Mouse (Mus musculus): ENCODE measurements at regions not wholly inside any gene's neighbourhood (a gene's known extent, or its start where the extent isn't known, plus 50 kb on each side); places are given as distances from the start of the nearest gene placed in this dataset.

GRCm38 (mm10) chr17:50442062-50442461 is 67.1 kb upstream of the Plcl2 start:
- no peaks in the 10 kb centered on the region for H3K27me3 ChIP-seq (ENCODE audit: control insufficient read depth, insufficient read depth, low read depth, low read length)
- no peaks in the 10 kb centered on the region for H3K4me1 ChIP-seq (ENCODE audit: control insufficient read depth, insufficient read depth, low read length)
- no peak overlapping the region for H3K4me2 ChIP-seq (ENCODE audit: low read length)
- H3K27ac ChIP-seq (ENCODE audit: low read length): no peak overlapping the region
- no peak for ATAC-seq
- no peaks in the 10 kb centered on the region for H3K9me3 ChIP-seq (replicated peaks; ENCODE audit: control insufficient read depth, low read length, poor library complexity, severe bottlenecking)
- H3K36me3 ChIP-seq (ENCODE audit: control insufficient read depth, insufficient read depth, low read length): no peaks in the 10 kb centered on the region
- no peak overlapping the region for H3K9ac ChIP-seq (ENCODE audit: low read depth, low read length)
- WGBS: 91% methylated on average over 5 of the region's 5 CpGs
- no peak overlapping the region for H3K4me3 ChIP-seq (ENCODE audit: low read depth, low read length)

DNA sequence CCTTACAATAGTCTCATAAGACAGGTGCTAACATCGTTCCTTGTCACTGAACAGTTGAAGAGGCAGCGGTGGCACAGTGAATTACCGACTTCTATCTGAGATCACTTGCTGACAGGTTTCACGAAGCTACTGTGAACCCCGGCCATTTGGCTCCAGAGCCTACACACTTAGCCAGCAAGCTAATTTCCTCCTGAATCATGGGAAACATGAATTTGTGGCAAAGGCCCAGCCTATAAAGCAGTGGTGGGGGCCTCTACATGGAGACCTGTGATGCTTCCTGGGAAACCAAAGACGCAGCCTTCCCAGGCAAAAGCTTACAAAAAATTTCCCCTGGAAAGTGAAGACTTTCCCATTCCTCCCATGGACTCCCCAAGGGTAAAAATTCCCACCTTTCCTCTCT is 66.3 kb upstream of the Plcl2 start:
- no peak overlapping the region for H3K4me3 ChIP-seq (ENCODE audit: low read depth, low read length)
- no peaks in the 10 kb centered on the region for H3K36me3 ChIP-seq (ENCODE audit: control insufficient read depth, insufficient read depth, low read length)
- H3K4me1 ChIP-seq (ENCODE audit: control insufficient read depth, insufficient read depth, low read length): no peaks in the 10 kb centered on the region
- 90% methylated on average over 6 of the region's 6 CpGs for WGBS
- no peaks in the 10 kb centered on the region for H3K27me3 ChIP-seq (ENCODE audit: control insufficient read depth, insufficient read depth, low read depth, low read length)
- ATAC-seq: no peak
- no peak overlapping the region for H3K9ac ChIP-seq (ENCODE audit: low read depth, low read length)
- H3K9me3 ChIP-seq (replicated peaks; ENCODE audit: control insufficient read depth, low read length, poor library complexity, severe bottlenecking): no peaks in the 10 kb centered on the region
- no peak overlapping the region for H3K4me2 ChIP-seq (ENCODE audit: low read length)
- no peak overlapping the region for H3K27ac ChIP-seq (ENCODE audit: low read length)

GRCm38 (mm10) chr17:50443376-50444022 is 65.7 kb upstream of the Plcl2 start:
- H3K27ac ChIP-seq (ENCODE audit: low read length): no peak overlapping the region
- no peaks in the 10 kb centered on the region for H3K36me3 ChIP-seq (ENCODE audit: control insufficient read depth, insufficient read depth, low read length)
- 82% methylated on average over 6 of the region's 6 CpGs for WGBS

GRCm38 (mm10) chr17:50444023-50444389 is 65.2 kb upstream of the Plcl2 start:
- Histone ChIP-seq H3K36me3 (ENCODE audit: control insufficient read depth, insufficient read depth, low read length) (no peaks in the 10 kb centered on the region), H3K27me3 (ENCODE audit: control insufficient read depth, insufficient read depth, low read depth, low read length) (no peaks in the 10 kb centered on the region), H3K9me3 (replicated peaks; ENCODE audit: control insufficient read depth, low read length, poor library complexity, severe bottlenecking) (no peaks in the 10 kb centered on the region), H3K4me2 (ENCODE audit: low read length) (no peak overlapping the region), H3K9ac (ENCODE audit: low read depth, low read length) (no peak overlapping the region), H3K27ac (ENCODE audit: low read length) (no peak overlapping the region), H3K4me3 (ENCODE audit: low read depth, low read length) (no peak overlapping the region), H3K4me1 (ENCODE audit: control insufficient read depth, insufficient read depth, low read length) (no peaks in the 10 kb centered on the region)
- WGBS: 84% methylated on average over 1 of the region's 1 CpGs
- no peak for ATAC-seq

More at GRCm38 (mm10) chr17:50443376-50444022, 65.7 kb upstream of the Plcl2 start:
- no peak for ATAC-seq
- H3K9ac ChIP-seq (ENCODE audit: low read depth, low read length): no peak overlapping the region
- H3K27me3 ChIP-seq (ENCODE audit: control insufficient read depth, insufficient read depth, low read depth, low read length): no peaks in the 10 kb centered on the region
- H3K4me1 ChIP-seq (ENCODE audit: control insufficient read depth, insufficient read depth, low read length): no peaks in the 10 kb centered on the region
- H3K9me3 ChIP-seq (replicated peaks; ENCODE audit: control insufficient read depth, low read length, poor library complexity, severe bottlenecking): no peaks in the 10 kb centered on the region
- H3K4me2 ChIP-seq (ENCODE audit: low read length): no peak overlapping the region
- H3K4me3 ChIP-seq (ENCODE audit: low read depth, low read length): no peak overlapping the region

- Histone ChIP-seq H3K4me1 (ENCODE audit: control insufficient read depth, insufficient read depth, low read length) (no peaks in the 10 kb centered on the region), H3K4me3 (ENCODE audit: low read depth, low read length) (no peak overlapping the region), H3K36me3 (ENCODE audit: control insufficient read depth, insufficient read depth, low read length) (no peaks in the 10 kb centered on the region), H3K4me2 (ENCODE audit: low read length) (no peak overlapping the region), H3K9me3 (replicated peaks; ENCODE audit: control insufficient read depth, low read length, poor library complexity, severe bottlenecking) (no peaks in the 10 kb centered on the region), H3K9ac (ENCODE audit: low read depth, low read length) (no peak overlapping the region), H3K27me3 (ENCODE audit: control insufficient read depth, insufficient read depth, low read depth, low read length) (no peaks in the 10 kb centered on the region), H3K27ac (ENCODE audit: low read length) (no peak overlapping the region)
- 82% methylated on average over 6 of the region's 6 CpGs for WGBS
- no peak for ATAC-seq
Measured at GRCm38 (mm10) chr17:50448693-50449092, 60.5 kb upstream of the Plcl2 start.

GRCm38 (mm10) chr17:50451606-50452005 is 57.6 kb upstream of the Plcl2 start:
- H3K4me2 ChIP-seq (ENCODE audit: low read length): no peak overlapping the region
- 90% methylated on average over 3 of the region's 3 CpGs for WGBS
- no peaks in the 10 kb centered on the region for H3K9me3 ChIP-seq (replicated peaks; ENCODE audit: control insufficient read depth, low read length, poor library complexity, severe bottlenecking)
- no peaks in the 10 kb centered on the region for H3K4me1 ChIP-seq (ENCODE audit: control insufficient read depth, insufficient read depth, low read length)
- H3K36me3 ChIP-seq (ENCODE audit: control insufficient read depth, insufficient read depth, low read length): no peaks in the 10 kb centered on the region
- no peak overlapping the region for H3K27ac ChIP-seq (ENCODE audit: low read length)
- H3K4me3 ChIP-seq (ENCODE audit: low read depth, low read length): no peak overlapping the region
- no peak for ATAC-seq
- no peak overlapping the region for H3K9ac ChIP-seq (ENCODE audit: low read depth, low read length)
- no peaks in the 10 kb centered on the region for H3K27me3 ChIP-seq (ENCODE audit: control insufficient read depth, insufficient read depth, low read depth, low read length)

- H3K27me3 ChIP-seq (ENCODE audit: control insufficient read depth, insufficient read depth, low read depth, low read length): no peaks in the 10 kb centered on the region
- H3K9me3 ChIP-seq (replicated peaks; ENCODE audit: control insufficient read depth, low read length, poor library complexity, severe bottlenecking): no peaks in the 10 kb centered on the region
- H3K36me3 ChIP-seq (ENCODE audit: control insufficient read depth, insufficient read depth, low read length): no peaks in the 10 kb centered on the region
- H3K27ac ChIP-seq (ENCODE audit: low read length): no peak overlapping the region
- no peaks in the 10 kb centered on the region for H3K4me1 ChIP-seq (ENCODE audit: control insufficient read depth, insufficient read depth, low read length)
- ATAC-seq: no peak
- no peak overlapping the region for H3K4me2 ChIP-seq (ENCODE audit: low read length)
- H3K4me3 ChIP-seq (ENCODE audit: low read depth, low read length): no peak overlapping the region
- no peak overlapping the region for H3K9ac ChIP-seq (ENCODE audit: low read depth, low read length)
Measured at GRCm38 (mm10) chr17:50453524-50453923, 55.7 kb upstream of the Plcl2 start.

DNA sequence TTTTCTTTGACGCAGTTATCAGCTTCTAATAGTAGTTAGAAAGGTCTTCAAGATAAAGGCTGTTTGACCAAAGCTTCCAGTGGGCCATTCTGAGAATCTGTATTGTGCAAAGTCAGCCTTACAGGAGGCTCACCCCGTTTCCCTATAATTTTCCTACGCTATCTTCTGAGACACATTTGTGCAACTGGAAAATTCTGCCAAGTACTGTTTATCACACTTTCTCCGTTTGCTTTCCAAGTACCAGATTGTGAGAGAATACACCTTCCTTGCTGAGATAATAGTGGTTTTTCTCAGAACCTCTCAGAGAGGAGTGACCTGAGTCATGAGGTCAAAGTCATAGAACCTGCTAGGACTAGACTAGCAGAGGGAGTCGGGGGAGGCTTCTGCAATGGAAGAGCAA is 55.2 kb upstream of the Plcl2 start:
- no peak overlapping the region for H3K4me2 ChIP-seq (ENCODE audit: low read length)
- no peak for ATAC-seq
- 91% methylated on average over 5 of the region's 5 CpGs for WGBS
- no peaks in the 10 kb centered on the region for H3K27me3 ChIP-seq (ENCODE audit: control insufficient read depth, insufficient read depth, low read depth, low read length)
- H3K4me1 ChIP-seq (ENCODE audit: control insufficient read depth, insufficient read depth, low read length): no peaks in the 10 kb centered on the region
- no peak overlapping the region for H3K27ac ChIP-seq (ENCODE audit: low read length)
- no peak overlapping the region for H3K4me3 ChIP-seq (ENCODE audit: low read depth, low read length)
- H3K9ac ChIP-seq (ENCODE audit: low read depth, low read length): no peak overlapping the region
- no peaks in the 10 kb centered on the region for H3K9me3 ChIP-seq (replicated peaks; ENCODE audit: control insufficient read depth, low read length, poor library complexity, severe bottlenecking)
- H3K36me3 ChIP-seq (ENCODE audit: control insufficient read depth, insufficient read depth, low read length): no peaks in the 10 kb centered on the region

DNA sequence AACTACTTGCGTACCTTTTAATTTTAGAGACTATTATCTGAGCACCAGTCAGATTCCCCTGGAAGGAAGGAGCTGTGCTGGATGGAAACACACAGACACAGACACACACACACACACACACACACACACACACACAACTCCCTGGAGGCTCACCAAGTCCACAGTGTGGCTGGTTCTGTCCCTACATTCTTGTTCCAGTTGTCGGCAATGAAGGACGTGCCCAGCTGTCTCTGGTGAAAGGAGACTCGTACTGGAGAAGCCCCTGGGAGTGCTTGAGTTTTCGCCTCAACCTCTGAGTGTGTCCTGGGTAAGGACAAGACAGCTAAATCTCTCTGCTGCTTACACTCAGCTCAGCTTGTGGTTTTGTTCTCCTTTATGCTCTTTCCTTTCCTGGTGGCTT is 54.3 kb upstream of the Plcl2 start:
- H3K4me2 ChIP-seq (ENCODE audit: low read length): no peak overlapping the region
- H3K27me3 ChIP-seq (ENCODE audit: control insufficient read depth, insufficient read depth, low read depth, low read length): no peaks in the 10 kb centered on the region
- 88% methylated on average over 5 of the region's 5 CpGs for WGBS
- ATAC-seq: no peak
- H3K4me1 ChIP-seq (ENCODE audit: control insufficient read depth, insufficient read depth, low read length): no peaks in the 10 kb centered on the region
- H3K4me3 ChIP-seq (ENCODE audit: low read depth, low read length): no peak overlapping the region
- no peaks in the 10 kb centered on the region for H3K9me3 ChIP-seq (replicated peaks; ENCODE audit: control insufficient read depth, low read length, poor library complexity, severe bottlenecking)
- H3K36me3 ChIP-seq (ENCODE audit: control insufficient read depth, insufficient read depth, low read length): no peaks in the 10 kb centered on the region
- no peak overlapping the region for H3K27ac ChIP-seq (ENCODE audit: low read length)
- H3K9ac ChIP-seq (ENCODE audit: low read depth, low read length): no peak overlapping the region

All from midbrain, embryonic 16.5 days (tissue).